Mouse (Mus musculus) thymus, adult 18-20 months (tissue): ENCODE results near the gene Gm47959.

Experiments used
- DNase-seq, 2 experiments: peaks; one replicate each; pipeline ENCODE4 v3.0.0; 2022; ENCODE audit warnings: mixed read lengths in 2 of 2

The Gm47959 gene

GRCm38 (mm10) chr1:83034509-83034908, 34.2 kb downstream of the Gm47959 start:
- DNase-seq: no peak

DNA sequence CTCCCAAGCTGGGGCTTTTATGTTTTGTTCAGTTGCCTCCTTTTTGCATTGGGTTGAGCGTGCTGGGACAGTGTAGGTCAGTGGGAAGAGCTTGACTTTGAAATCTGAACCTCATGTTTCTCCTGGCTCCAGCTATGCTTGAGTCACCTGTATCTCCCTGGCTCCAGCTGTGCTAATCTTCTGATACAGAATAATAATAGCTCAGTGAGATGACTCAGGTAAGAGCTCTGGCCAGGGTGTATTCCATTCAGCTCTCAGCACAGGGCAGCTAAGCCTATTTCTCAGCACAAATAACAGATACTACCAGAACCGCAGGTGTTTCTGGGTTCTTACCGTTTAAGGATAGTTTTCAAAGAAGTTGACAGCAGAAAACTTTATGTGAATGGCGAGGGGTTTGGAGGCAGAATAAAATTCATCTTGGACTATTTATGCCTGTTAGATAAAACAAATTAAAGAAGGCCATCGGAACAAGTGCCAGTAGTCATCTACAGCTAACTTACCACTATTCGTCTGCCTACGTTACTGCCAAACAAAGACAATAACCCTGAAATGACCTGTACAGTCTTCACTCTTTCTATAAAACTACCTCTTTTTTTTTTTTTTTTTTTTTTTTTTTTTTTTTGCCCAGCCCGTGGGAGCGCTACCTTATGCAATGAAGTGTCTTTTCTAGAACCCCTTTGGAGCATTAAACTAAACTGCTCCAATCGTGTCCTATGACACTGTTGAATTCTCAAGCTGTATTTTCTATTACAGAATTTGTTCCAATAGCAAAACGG, 36.7 kb downstream of the Gm47959 start:
- DNase-seq: no peak

- DNase-seq: no peak
Observed at GRCm38 (mm10) chr1:83038109-83038672, 37.8 kb downstream of the Gm47959 start, which contains the start of gene Slc19a3. Slc19a3 (minus strand) TSS chr1:83038448.

- DNase-seq: no peak
Observed at GRCm38 (mm10) chr1:83039080-83039479, 38.7 kb downstream of the Gm47959 start.

DNA sequence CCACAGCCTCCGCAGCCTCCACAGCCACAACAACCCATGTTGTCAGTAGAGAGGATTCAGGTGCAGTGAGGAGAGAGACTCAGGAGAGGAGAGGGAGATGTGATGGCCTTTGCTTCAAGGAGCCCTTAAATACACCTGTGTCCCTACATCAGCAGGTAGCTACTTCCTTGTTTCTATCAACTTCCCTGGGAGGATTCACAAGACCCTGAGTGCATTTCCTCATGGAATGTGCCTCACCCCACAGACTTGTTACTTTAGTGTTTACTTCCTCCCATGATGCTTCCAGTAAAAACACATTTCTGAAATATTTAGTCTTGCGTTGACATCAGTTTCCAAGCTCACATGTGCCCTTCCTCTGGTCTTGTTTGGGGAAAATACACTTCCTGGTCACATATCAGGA, 42.0 kb downstream of the Gm47959 start, which contains the start of gene Krtap28-10:
Krtap28-10 (minus strand) TSS at position 101 of the 400 bp plus-strand sequence.
- no peak for DNase-seq

- DNase-seq: no peak
Observed at GRCm38 (mm10) chr1:83044882-83045427, 44.6 kb downstream of the Gm47959 start, which contains the start of gene Gm47969. Gm47969 (plus strand) TSS chr1:83044932.
